Mouse (Mus musculus) hindbrain, postnatal 0 days (tissue): ENCODE results near the gene Myo15b. TPM values are rescaled to one million over a fixed set of nuclear protein-coding genes. Genes with fewer than 3 reads are reported as not detected.

Experiments used
- ATAC-seq: fragments of 200-750 bp; cut with Nextera tagmentation; 2 replicates; pipeline ENCODE4 v1.8.0; 2017; ENCODE audit warnings: mild to moderate bottlenecking, moderate TSS enrichment, moderate library complexity
- DNase-seq: peaks from one replicate; pipeline ENCODE4 v3.0.0-alpha.2; 2015; ENCODE audit warnings: low spot score
- H3K27ac ChIP-seq: fragments of 300-500 bp; sonication (generic); 2 replicates; pipeline ENCODE4 v1.5.1; 2014; ENCODE audit warnings: mild to moderate bottlenecking
- H3K27me3 ChIP-seq: fragments of 300-500 bp; sonication (generic); 2 replicates; pipeline ENCODE4 v1.6.1; 2014; ENCODE audit warnings: low read length, mixed read lengths; ENCODE audit not compliant: insufficient read depth
- H3K36me3 ChIP-seq: fragments of 300-500 bp; sonication (generic); 2 replicates; pipeline ENCODE4 v1.6.1; 2014; ENCODE audit warnings: low read length, mixed read lengths; ENCODE audit not compliant: insufficient read depth
- H3K4me1 ChIP-seq: fragments of 300-500 bp; sonication (generic); 2 replicates; pipeline ENCODE4 v1.6.1; 2014; ENCODE audit warnings: antibody characterized with exemption, low read length, mixed read lengths; ENCODE audit not compliant: insufficient read depth
- H3K4me2 ChIP-seq: fragments of 300-500 bp; sonication (generic); 2 replicates; pipeline ENCODE4 v1.6.1; 2014; ENCODE audit warnings: low read depth, mild to moderate bottlenecking, low read length, moderate library complexity, mixed read lengths
- H3K4me3 ChIP-seq: fragments of 300-500 bp; sonication (generic); 2 replicates; pipeline ENCODE4 v1.5.1; 2014; ENCODE audit warnings: low read length
- H3K9ac ChIP-seq: fragments of 300-500 bp; sonication (generic); replicated peaks from 2 replicates; pipeline ENCODE4 v1.6.1; 2014; ENCODE audit warnings: mild to moderate bottlenecking, low read length, moderate library complexity, mixed read lengths
- H3K9me3 ChIP-seq: fragments of 300-500 bp; sonication (generic); 2 replicates; pipeline ENCODE4 v1.6.1; 2016; ENCODE audit warnings: low read length, mixed read lengths
- CTCF ChIP-seq: IDR thresholded peaks from 2 replicates; pipeline ENCODE4 v1.5.1; 2016; ENCODE audit warnings: antibody characterized with exemption, control low read depth, low read depth
- WGBS: fragments of 180-500 bp; shearing (Covaris S2); extraction: QIAGEN DNeasy Blood & Tissue Kit; methylation state at CpG from one replicate; pipeline ENCODE4 v1.1.7; 2014; 5-methylcytosine and 5-hydroxymethylcytosine counted together
- polyA plus RNA-seq: library from polyadenylated mRNA; unstranded; fragments of >200 nt; fragmentation: Nextera tagmentation; extraction: Ambion mirVana; gene quantifications from 2 replicates; pipeline ENCODE4 v1.2.1, GENCODE M21; 2015
- total RNA-seq: library from RNA; depleted of rRNA; stranded (reverse); fragments of >200 nt; gene quantifications from 2 replicates; pipeline ENCODE4 v1.2.3, GENCODE M21; 2014

Myo15b gene
- total and polyA plus RNA-seq, 2 experiments from 2014 or later = 0.20 to 0.63 TPM

DNA sequence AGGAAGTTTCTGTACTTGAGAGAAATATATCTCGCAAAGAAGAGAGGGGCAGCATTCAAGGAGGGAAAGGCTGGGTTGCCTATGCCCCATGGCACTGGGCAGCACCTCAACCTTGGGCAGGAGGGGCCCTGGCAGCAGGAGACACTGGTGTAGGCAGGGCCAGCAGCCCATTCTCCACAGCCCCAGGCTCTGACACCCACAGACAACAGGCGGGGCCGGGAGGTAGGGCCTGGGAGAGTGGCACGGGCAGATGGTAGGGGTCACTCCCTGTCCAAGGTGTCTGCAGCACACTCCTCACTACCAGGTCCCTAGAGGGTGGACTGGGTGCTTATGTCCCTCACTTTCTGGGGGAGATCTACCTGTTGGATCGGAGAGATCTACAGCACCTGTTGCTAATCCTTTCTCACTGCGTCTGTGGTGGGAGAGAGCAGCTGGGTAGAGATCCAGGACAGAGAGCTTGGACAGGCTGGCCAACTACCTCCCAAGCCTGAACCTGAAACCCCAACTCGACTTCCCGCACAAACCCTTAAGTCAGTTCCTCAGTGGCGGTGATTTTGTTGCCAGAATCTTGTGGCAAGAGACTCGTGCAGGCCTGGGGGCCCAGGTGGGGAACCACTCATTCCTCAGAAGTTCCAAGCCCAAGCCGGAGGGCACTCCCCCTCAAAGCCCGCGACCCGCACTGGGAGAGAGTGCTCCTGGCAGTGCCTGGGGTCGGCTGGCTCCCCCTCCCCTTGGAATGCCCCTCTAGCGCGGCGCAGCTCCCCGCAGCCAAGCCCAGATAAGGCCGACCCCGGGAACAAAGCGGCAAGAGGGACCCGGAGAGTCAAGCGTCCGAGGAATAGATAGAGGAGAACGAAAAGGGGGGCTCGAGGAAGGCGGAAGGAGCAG, 45.4 kb upstream of the Myo15b start:
- Histone ChIP-seq H3K9me3 (no peaks in the 10 kb centered on the region), H3K9ac (peak overlapping the region; percentile 72), H3K27me3 (no peaks in the 10 kb centered on the region), H3K36me3 (no peaks in the 10 kb centered on the region), H3K4me1 (peaks cover 22% of the 10 kb centered on the region), H3K4me3 (peak overlapping the region; percentile 88), H3K27ac (peak overlapping the region; percentile 43; the same call in 1 of the 2 replicates), H3K4me2 (peak overlapping the region; percentile 95)
- DNase-seq = no peak
- 2% methylated on average over 27 of the region's 28 CpGs for WGBS
- no peak for TF ChIP-seq CTCF
- no peak for ATAC-seq

DNA sequence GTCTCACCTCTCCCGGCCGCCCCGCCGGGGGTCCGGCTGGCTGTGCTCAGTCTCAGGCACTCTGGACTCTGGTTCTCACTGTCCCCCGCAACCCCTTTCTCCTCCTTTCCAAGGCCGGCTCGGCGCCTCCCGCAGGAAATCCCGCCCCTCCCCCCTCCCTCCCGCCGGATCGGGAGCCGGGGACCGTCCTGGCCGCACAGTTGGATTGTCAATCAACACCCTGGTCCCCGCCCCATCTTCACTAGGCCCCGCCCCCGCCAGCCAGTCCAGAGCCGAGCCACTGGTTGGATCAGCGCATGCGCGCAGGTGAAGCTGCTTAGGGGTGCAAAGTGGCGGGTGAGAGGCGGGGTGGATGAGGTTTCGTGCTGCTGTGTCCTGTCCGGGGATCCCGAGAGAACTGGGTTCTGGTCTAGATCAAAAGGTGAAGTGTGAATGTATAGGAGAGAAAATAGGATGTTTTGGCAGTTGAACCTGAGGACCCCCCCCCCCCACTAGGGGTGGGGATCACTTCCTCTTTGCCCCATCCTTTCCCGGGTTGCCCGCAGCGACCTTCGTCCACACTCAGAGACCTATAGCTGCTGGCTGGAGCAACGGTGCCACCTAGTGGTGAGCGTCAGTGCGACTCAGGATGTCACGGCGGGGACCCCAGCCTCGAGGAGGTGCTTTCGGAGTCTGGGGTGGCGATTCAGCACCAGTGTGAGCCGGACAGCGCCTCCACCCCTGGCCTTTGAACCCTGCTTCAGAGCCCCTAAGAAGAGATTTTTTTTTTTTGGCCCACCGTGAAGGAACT, 44.5 kb upstream of the Myo15b start, which contains the start of gene Caskin2:
Caskin2 (minus strand) TSS at position 133 of the 790 bp plus-strand sequence.
- ATAC-seq = peak; percentile 92
- Histone ChIP-seq H3K9ac (peak within 1 kb of the TSS; percentile 72), H3K27ac (peak within 1 kb of the TSS; percentile 43; the same call in 1 of the 2 replicates), H3K27me3 (no peaks in the 10 kb centered on the region), H3K4me3 (peak within 1 kb of the TSS; percentile 88), H3K4me2 (peak within 1 kb of the TSS; percentile 95), H3K4me1 (peaks cover 20% of the 10 kb centered on the region), H3K36me3 (no peaks in the 10 kb centered on the region), H3K9me3 (no peaks in the 10 kb centered on the region)
- TF ChIP-seq CTCF = peak; percentile 99
- WGBS = under 1% methylated on average over 44 of the region's 44 CpGs
- peak; percentile 95 for DNase-seq

GRCm38 (mm10) chr11:115814605-115815450, 43.4 kb upstream of the Myo15b start, which contains the start of gene Tsen54:
Gene Tsen54 (plus strand): TSS chr11:115814724.
- peak within 1 kb of the TSS; percentile 69 for H3K27ac ChIP-seq
- H3K9me3 ChIP-seq = no peaks in the 10 kb centered on the region
- H3K4me2 ChIP-seq = peak within 1 kb of the TSS; percentile 95
- DNase-seq (peak; percentile 89), ATAC-seq (peak; percentile 69)
- peak within 1 kb of the TSS; percentile 88 for H3K4me3 ChIP-seq
- no peaks in the 10 kb centered on the region for H3K27me3 ChIP-seq
- no peaks in the 10 kb centered on the region; the same call in none of the 2 replicates for H3K36me3 ChIP-seq
- WGBS = 2% methylated on average over 75 of the region's 84 CpGs
- TF ChIP-seq CTCF = no peak
- peak within 1 kb of the TSS; percentile 72 for H3K9ac ChIP-seq
- H3K4me1 ChIP-seq = peaks cover 11% of the 10 kb centered on the region

GRCm38 (mm10) chr11:115817331-115817730, 40.9 kb upstream of the Myo15b start:
- H3K9me3 ChIP-seq = no peaks in the 10 kb centered on the region
- H3K27me3 ChIP-seq = no peaks in the 10 kb centered on the region
- H3K27ac ChIP-seq = no peak overlapping the region
- ATAC-seq (no peak), DNase-seq (no peak)
- H3K9ac ChIP-seq = no peak overlapping the region
- 87% methylated on average over 5 of the region's 5 CpGs for WGBS
- H3K4me2 ChIP-seq = no peak overlapping the region
- peaks cover 7% of the 10 kb centered on the region for H3K36me3 ChIP-seq
- TF ChIP-seq CTCF = peak; percentile 23
- peaks cover 11% of the 10 kb centered on the region for H3K4me1 ChIP-seq
- no peak overlapping the region for H3K4me3 ChIP-seq

GRCm38 (mm10) chr11:115819915-115820623, 38.1 kb upstream of the Myo15b start:
- WGBS = 90% methylated on average over 16 of the region's 16 CpGs
- Histone ChIP-seq H3K27me3 (peaks cover 9% of the 10 kb centered on the region), H3K9ac (no peak overlapping the region), H3K4me1 (peaks cover 12% of the 10 kb centered on the region), H3K4me2 (no peak overlapping the region), H3K9me3 (no peaks in the 10 kb centered on the region), H3K27ac (no peak overlapping the region), H3K36me3 (peaks cover 7% of the 10 kb centered on the region), H3K4me3 (no peak overlapping the region)
- no peak for TF ChIP-seq CTCF
- no peak for DNase-seq
- no peak for ATAC-seq
